Mouse (Mus musculus): ENCODE results near the gene Fam221a. TPM values are rescaled to one million over a fixed set of nuclear protein-coding genes. Genes with fewer than 3 reads are reported as not detected.

Gene Fam221a
- polyA plus RNA-seq, 1 experiment from 2014 or later: 6.0 TPM

Other genes with a start within 250 kb of the Fam221a start
- gene Igf2bp3, start 152.8 kb upstream of the Fam221a start, polyA plus RNA-seq (2014; fragmentation: Nextera tagmentation; extraction: Ambion mirVana): 138 and 149 TPM in 2 replicates
- 53.3 and 55.5 TPM in 2 replicates for gene Tra2a, start 103.7 kb upstream of the Fam221a start, polyA plus RNA-seq (2014; fragmentation: Nextera tagmentation; extraction: Ambion mirVana)
- gene Ccdc126, start 48.5 kb upstream of the Fam221a start, polyA plus RNA-seq (2014; fragmentation: Nextera tagmentation; extraction: Ambion mirVana): 6.4 and 7.7 TPM in 2 replicates
- 0.25 and 0.29 TPM in 2 replicates for gene Stk31, start 27.9 kb downstream of the Fam221a start, polyA plus RNA-seq (2014; fragmentation: Nextera tagmentation; extraction: Ambion mirVana)

Data from embryonic facial prominence, embryonic 11.5 days (tissue).